Mouse (Mus musculus) forebrain, embryonic 11.5 days (tissue): Measurements from ENCODE around the gene Apobr. TPM values are rescaled to one million over a fixed set of nuclear protein-coding genes. Genes with fewer than 3 reads are reported as not detected.

Experiments
- ATAC-seq: fragments of 200-750 bp; cut with Nextera tagmentation; replicated peaks from 2 replicates; pipeline ENCODE4 v1.8.0; 2017; ENCODE audit warnings: moderate TSS enrichment; ENCODE audit not compliant: low FRiP score
- DNase-seq: peaks from one replicate; pipeline ENCODE4 v3.0.0-alpha.2; 2017; ENCODE audit warnings: low spot score
- H3K27ac ChIP-seq: fragments of 300-500 bp; sonication (generic); 2 replicates; pipeline ENCODE4 v1.5.1; 2014; ENCODE audit warnings: low read depth, low read length
- H3K27me3 ChIP-seq: fragments of 300-500 bp; sonication (generic); 2 replicates; pipeline ENCODE4 v1.6.1; 2014; ENCODE audit warnings: mild to moderate bottlenecking, low read length, mixed read lengths; ENCODE audit not compliant: control insufficient read depth, insufficient read depth
- H3K36me3 ChIP-seq: fragments of 300-500 bp; sonication (generic); 2 replicates; pipeline ENCODE4 v1.6.1; 2014; ENCODE audit warnings: mild to moderate bottlenecking, low read length, moderate library complexity, mixed read lengths; ENCODE audit not compliant: control insufficient read depth, insufficient read depth
- H3K4me1 ChIP-seq: fragments of 300-500 bp; sonication (generic); replicated peaks from 2 replicates; pipeline ENCODE4 v1.6.1; 2014; ENCODE audit warnings: low read length, mixed read lengths; ENCODE audit not compliant: control insufficient read depth, insufficient read depth
- H3K4me2 ChIP-seq: fragments of 300-500 bp; sonication (generic); 2 replicates; pipeline ENCODE4 v1.6.1; 2014; ENCODE audit warnings: low read depth, mild to moderate bottlenecking, low read length, moderate library complexity, mixed read lengths; ENCODE audit not compliant: severe bottlenecking
- H3K4me3 ChIP-seq: fragments of 300-500 bp; sonication (generic); 2 replicates; pipeline ENCODE4 v1.5.1; 2014; ENCODE audit warnings: low read depth, low read length
- H3K9ac ChIP-seq: fragments of 300-500 bp; sonication (generic); 2 replicates; pipeline ENCODE4 v1.6.1; 2014; ENCODE audit warnings: low read length
- H3K9me3 ChIP-seq: fragments of 300-500 bp; sonication (generic); 2 replicates; pipeline ENCODE4 v1.6.1; 2016; ENCODE audit warnings: low read length, mixed read lengths; ENCODE audit not compliant: control insufficient read depth
- WGBS: fragments of 180-500 bp; shearing (Covaris S2); extraction: QIAGEN DNeasy Blood & Tissue Kit; methylation state at CpG from one replicate; pipeline ENCODE4 v1.1.7; 2014; 5-methylcytosine and 5-hydroxymethylcytosine counted together
- polyA plus RNA-seq: library from polyadenylated mRNA; unstranded; fragments of >200 nt; fragmentation: Nextera tagmentation; extraction: Ambion mirVana; gene quantifications from 2 replicates; pipeline ENCODE4 v1.2.1, GENCODE M21; 2014

The Apobr gene
- polyA plus RNA-seq, 1 experiment from 2014 or later = 0.69 TPM

GRCm38 (mm10) chr7:126565693-126566092 lies 19.0 kb upstream of the Apobr start:
- Histone ChIP-seq H3K4me3 (peak overlapping the region; percentile 89), H3K9me3 (no peaks in the 10 kb centered on the region), H3K36me3 (peaks cover 12% of the 10 kb centered on the region), H3K4me2 (peak overlapping the region; percentile 80), H3K27me3 (no peaks in the 10 kb centered on the region), H3K27ac (peak overlapping the region; percentile 31; the same call in 1 of the 2 replicates), H3K4me1 (no peaks in the 10 kb centered on the region), H3K9ac (peak overlapping the region; percentile 87)
- DNase-seq (no peak), ATAC-seq (no peak)
- WGBS = 1% methylated on average over 24 of the region's 28 CpGs

- peak within 1 kb of the TSS; percentile 80 for H3K4me2 ChIP-seq
These were observed 18.5 kb upstream of the Apobr start, which contains the start of gene Eif3c for GRCm38 (mm10) chr7:126566094-126566765. Eif3c (minus strand) TSS chr7:126566411.

GRCm38 (mm10) chr7:126576946-126577345 lies 7.8 kb upstream of the Apobr start:
- no peak for ATAC-seq
- no peaks in the 10 kb centered on the region for H3K36me3 ChIP-seq
- no peaks in the 10 kb centered on the region for H3K4me1 ChIP-seq
- no peaks in the 10 kb centered on the region for H3K9me3 ChIP-seq
- H3K4me2 ChIP-seq = no peak overlapping the region
- H3K4me3 ChIP-seq = no peak overlapping the region
- no peak overlapping the region for H3K9ac ChIP-seq
- DNase-seq = peak; percentile 72
- H3K27ac ChIP-seq = no peak overlapping the region
- WGBS = 56% methylated on average over 8 of the region's 8 CpGs
- no peaks in the 10 kb centered on the region for H3K27me3 ChIP-seq

More at GRCm38 (mm10) chr7:126566094-126566765, 18.5 kb upstream of the Apobr start, which contains the start of gene Eif3c:
- peak; percentile 88 for DNase-seq
- ATAC-seq = peak; percentile 94
- Histone ChIP-seq H3K4me1 (no peaks in the 10 kb centered on the region), H3K27ac (peak within 1 kb of the TSS; percentile 31; the same call in 1 of the 2 replicates), H3K4me3 (peak within 1 kb of the TSS; percentile 89), H3K9me3 (no peaks in the 10 kb centered on the region), H3K9ac (peak within 1 kb of the TSS; percentile 87), H3K27me3 (no peaks in the 10 kb centered on the region), H3K36me3 (peaks cover 10% of the 10 kb centered on the region)
- WGBS = under 1% methylated on average over 46 of the region's 46 CpGs

DNA sequence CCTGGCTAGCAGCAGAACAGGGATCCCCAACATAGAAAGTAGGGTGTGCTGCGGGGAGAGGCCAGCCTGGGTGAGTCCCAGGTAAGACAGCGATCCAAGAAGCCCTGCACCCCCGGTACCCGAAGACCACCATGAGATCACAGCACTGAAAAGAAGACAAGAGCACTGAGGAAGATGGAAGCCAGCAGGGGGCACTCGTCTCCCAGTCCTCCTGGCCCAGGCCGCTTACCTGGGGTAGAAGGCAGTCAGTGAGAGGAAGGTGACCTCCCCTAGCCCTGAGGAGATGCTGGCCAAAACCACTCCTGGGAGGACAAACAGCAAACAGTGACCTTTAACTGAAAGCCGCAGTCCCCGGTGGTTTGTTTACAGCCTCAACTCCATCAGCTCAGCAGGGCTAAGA lies 5.6 kb upstream of the Apobr start:
- ATAC-seq (no peak), DNase-seq (no peak)
- H3K4me3 ChIP-seq = no peak overlapping the region

DNA sequence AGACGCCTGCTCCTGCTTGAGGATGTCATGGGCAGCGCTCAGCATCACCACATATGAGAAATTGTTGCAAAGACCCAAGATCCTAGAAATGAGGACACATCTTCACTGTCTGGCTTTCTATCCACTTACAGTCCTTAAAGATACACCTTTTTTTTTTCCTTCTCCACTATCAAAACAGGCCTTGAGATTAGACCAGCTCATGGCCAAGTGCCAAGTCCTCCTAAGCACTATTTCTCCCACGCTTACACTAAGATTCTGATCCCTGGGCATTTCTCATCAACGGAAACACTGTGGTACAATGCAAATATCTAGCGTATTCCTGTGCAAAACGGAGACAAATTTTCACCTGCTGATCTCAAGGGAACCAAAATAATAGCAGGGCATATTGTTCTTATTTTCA lies 3.1 kb upstream of the Apobr start:
- 90% methylated on average over 6 of the region's 6 CpGs for WGBS
- DNase-seq (no peak), ATAC-seq (no peak)
- Histone ChIP-seq H3K9me3 (no peaks in the 10 kb centered on the region), H3K9ac (no peak overlapping the region), H3K4me3 (no peak overlapping the region), H3K4me2 (no peak overlapping the region), H3K4me1 (no peaks in the 10 kb centered on the region), H3K36me3 (no peaks in the 10 kb centered on the region), H3K27me3 (peaks cover 4% of the 10 kb centered on the region), H3K27ac (no peak overlapping the region)

More for the DNA sequence above, 5.6 kb upstream of the Apobr start:
- no peak overlapping the region for H3K4me2 ChIP-seq
- H3K9ac ChIP-seq = no peak overlapping the region
- no peak overlapping the region for H3K27ac ChIP-seq
- no peaks in the 10 kb centered on the region for H3K27me3 ChIP-seq
- WGBS = 63% methylated on average over 8 of the region's 8 CpGs
- no peaks in the 10 kb centered on the region for H3K4me1 ChIP-seq
- no peaks in the 10 kb centered on the region for H3K36me3 ChIP-seq
- H3K9me3 ChIP-seq = no peaks in the 10 kb centered on the region

- H3K27ac ChIP-seq = no peak overlapping the region
- ATAC-seq = peak; percentile 77
- 2% methylated on average over 20 of the region's 20 CpGs for WGBS
These were observed 2.0 kb upstream of the Apobr start for GRCm38 (mm10) chr7:126582759-126583158.

GRCm38 (mm10) chr7:126583251-126583709 lies 1.5 kb upstream of the Apobr start:
- DNase-seq = peak; percentile 89
- H3K36me3 ChIP-seq = no peaks in the 10 kb centered on the region
- H3K27ac ChIP-seq = peak overlapping the region; percentile 79; the same call in 1 of the 2 replicates
- H3K27me3 ChIP-seq = peaks cover 4% of the 10 kb centered on the region
- ATAC-seq = peak; percentile 88
- no peaks in the 10 kb centered on the region for H3K4me1 ChIP-seq
- H3K9ac ChIP-seq = peak overlapping the region; percentile 35
- H3K9me3 ChIP-seq = no peaks in the 10 kb centered on the region
- H3K4me2 ChIP-seq = peak overlapping the region; percentile 56
- under 1% methylated on average over 22 of the region's 22 CpGs for WGBS
- peak overlapping the region; percentile 48 for H3K4me3 ChIP-seq

More at GRCm38 (mm10) chr7:126582759-126583158, 2.0 kb upstream of the Apobr start:
- peak overlapping the region; percentile 35 for H3K9ac ChIP-seq
- no peaks in the 10 kb centered on the region for H3K36me3 ChIP-seq
- H3K4me3 ChIP-seq = peak overlapping the region; percentile 48
- peaks cover 4% of the 10 kb centered on the region for H3K27me3 ChIP-seq
- no peaks in the 10 kb centered on the region for H3K9me3 ChIP-seq
- peak overlapping the region; percentile 56 for H3K4me2 ChIP-seq
- DNase-seq = peak; percentile 72
- no peaks in the 10 kb centered on the region for H3K4me1 ChIP-seq

GRCm38 (mm10) chr7:126583761-126584160 lies 981 bp upstream of the Apobr start:
- no peak overlapping the region for H3K27ac ChIP-seq

More at GRCm38 (mm10) chr7:126583761-126584160, 981 bp upstream of the Apobr start:
- no peaks in the 10 kb centered on the region for H3K9me3 ChIP-seq
- H3K4me1 ChIP-seq = no peaks in the 10 kb centered on the region
- ATAC-seq (no peak), DNase-seq (no peak)
- peak overlapping the region; percentile 35; the same call in 1 of the 2 replicates for H3K9ac ChIP-seq
- peak overlapping the region; percentile 48; the same call in 1 of the 2 replicates for H3K4me3 ChIP-seq
- WGBS = 64% methylated on average over 6 of the region's 6 CpGs
- H3K4me2 ChIP-seq = peak overlapping the region; percentile 56
- H3K27me3 ChIP-seq = peaks cover 4% of the 10 kb centered on the region
- no peaks in the 10 kb centered on the region for H3K36me3 ChIP-seq
